Mouse (Mus musculus): Measurements from ENCODE around the gene Runx3. TPM values are rescaled to one million over a fixed set of nuclear protein-coding genes. Genes with fewer than 3 reads are reported as not detected.
A peak's percentile ranks its signal among the peaks of the same experiment; 100 is the strongest.

The Runx3 gene
- polyA plus RNA-seq, 1 experiment from 2014 or later: not detected

GRCm38 (mm10) chr4:135203279-135203678, 82.8 kb downstream of the Runx3 start:
- no peaks in the 10 kb centered on the region; the same call in 1 of the 2 replicates for H3K9me3 ChIP-seq (replicated peaks; ENCODE audit: control insufficient read depth, low read length)
- peaks cover 26% of the 10 kb centered on the region for H3K27me3 ChIP-seq (ENCODE audit: control insufficient read depth, insufficient read depth, low read length)
- H3K27ac ChIP-seq (ENCODE audit: low read depth, low read length): no peak overlapping the region
- 7% methylated on average over 14 of the region's 14 CpGs for WGBS (ENCODE audit: insufficient replicate concordance)
- no peaks in the 10 kb centered on the region for H3K36me3 ChIP-seq (ENCODE audit: control insufficient read depth, insufficient read depth, low read length)
- 0 out of 2 replicates have a peak overlapping the region, but pooled peaks have one; percentile 49 for H3K9ac ChIP-seq (ENCODE audit: low read depth, low read length)
- H3K4me2 ChIP-seq: peak overlapping the region; percentile 76
- H3K4me3 ChIP-seq (ENCODE audit: low read depth, low read length): peak overlapping the region; percentile 37
- no peak for ATAC-seq (replicated peaks; ENCODE audit: insufficient number of reproducible peaks, low FRiP score, low TSS enrichment)
- peaks cover 8% of the 10 kb centered on the region; the same call in 1 of the 2 replicates for H3K4me1 ChIP-seq (ENCODE audit: control insufficient read depth, insufficient read depth, low read length)

- Histone ChIP-seq H3K27me3 (ENCODE audit: control insufficient read depth, insufficient read depth, low read length) (peaks cover 26% of the 10 kb centered on the region), H3K4me3 (ENCODE audit: low read depth, low read length) (peak overlapping the region; percentile 37), H3K9ac (ENCODE audit: low read depth, low read length) (0 out of 2 replicates have a peak overlapping the region, but pooled peaks have one; percentile 5), H3K27ac (ENCODE audit: low read depth, low read length) (no peak overlapping the region), H3K36me3 (ENCODE audit: control insufficient read depth, insufficient read depth, low read length) (no peaks in the 10 kb centered on the region), H3K4me2 (peak overlapping the region; percentile 76), H3K9me3 (replicated peaks; ENCODE audit: control insufficient read depth, low read length) (no peaks in the 10 kb centered on the region; the same call in 1 of the 2 replicates), H3K4me1 (ENCODE audit: control insufficient read depth, insufficient read depth, low read length) (peaks cover 8% of the 10 kb centered on the region; the same call in 1 of the 2 replicates)
- no peak for ATAC-seq (replicated peaks; ENCODE audit: insufficient number of reproducible peaks, low FRiP score, low TSS enrichment)
- 14% methylated on average over 17 of the region's 17 CpGs for WGBS (ENCODE audit: insufficient replicate concordance)
Observed at GRCm38 (mm10) chr4:135203806-135204560, 83.5 kb downstream of the Runx3 start.

GRCm38 (mm10) chr4:135204666-135205065, 84.2 kb downstream of the Runx3 start:
- no peak overlapping the region for H3K27ac ChIP-seq (ENCODE audit: low read depth, low read length)
- H3K4me2 ChIP-seq: no peak overlapping the region

GRCm38 (mm10) chr4:135205254-135205653, 84.8 kb downstream of the Runx3 start:
- H3K9ac ChIP-seq (ENCODE audit: low read depth, low read length): no peak overlapping the region
- 14% methylated on average over 5 of the region's 5 CpGs for WGBS (ENCODE audit: insufficient replicate concordance)
- H3K4me2 ChIP-seq: no peak overlapping the region
- H3K4me3 ChIP-seq (ENCODE audit: low read depth, low read length): no peak overlapping the region
- H3K27ac ChIP-seq (ENCODE audit: low read depth, low read length): no peak overlapping the region
- peaks cover under 1% of the 10 kb centered on the region for H3K36me3 ChIP-seq (ENCODE audit: control insufficient read depth, insufficient read depth, low read length)
- peaks cover 8% of the 10 kb centered on the region; the same call in 1 of the 2 replicates for H3K4me1 ChIP-seq (ENCODE audit: control insufficient read depth, insufficient read depth, low read length)
- peaks cover 26% of the 10 kb centered on the region for H3K27me3 ChIP-seq (ENCODE audit: control insufficient read depth, insufficient read depth, low read length)
- no peaks in the 10 kb centered on the region; the same call in 1 of the 2 replicates for H3K9me3 ChIP-seq (replicated peaks; ENCODE audit: control insufficient read depth, low read length)
- no peak for ATAC-seq (replicated peaks; ENCODE audit: insufficient number of reproducible peaks, low FRiP score, low TSS enrichment)

More at GRCm38 (mm10) chr4:135204666-135205065, 84.2 kb downstream of the Runx3 start:
- no peaks in the 10 kb centered on the region; the same call in 1 of the 2 replicates for H3K9me3 ChIP-seq (replicated peaks; ENCODE audit: control insufficient read depth, low read length)
- H3K36me3 ChIP-seq (ENCODE audit: control insufficient read depth, insufficient read depth, low read length): no peaks in the 10 kb centered on the region
- 53% methylated on average over 5 of the region's 5 CpGs for WGBS (ENCODE audit: insufficient replicate concordance)
- no peak overlapping the region for H3K4me3 ChIP-seq (ENCODE audit: low read depth, low read length)
- no peak for ATAC-seq (replicated peaks; ENCODE audit: insufficient number of reproducible peaks, low FRiP score, low TSS enrichment)
- H3K9ac ChIP-seq (ENCODE audit: low read depth, low read length): no peak overlapping the region
- H3K27me3 ChIP-seq (ENCODE audit: control insufficient read depth, insufficient read depth, low read length): peaks cover 26% of the 10 kb centered on the region
- peaks cover 8% of the 10 kb centered on the region; the same call in 1 of the 2 replicates for H3K4me1 ChIP-seq (ENCODE audit: control insufficient read depth, insufficient read depth, low read length)

GRCm38 (mm10) chr4:135205711-135206600, 85.5 kb downstream of the Runx3 start:
- no peak overlapping the region for H3K27ac ChIP-seq (ENCODE audit: low read depth, low read length)
- H3K36me3 ChIP-seq (ENCODE audit: control insufficient read depth, insufficient read depth, low read length): peaks cover 6% of the 10 kb centered on the region
- H3K9ac ChIP-seq (ENCODE audit: low read depth, low read length): peak overlapping the region; percentile 34; the same call in 1 of the 2 replicates
- H3K27me3 ChIP-seq (ENCODE audit: control insufficient read depth, insufficient read depth, low read length): peaks cover 26% of the 10 kb centered on the region
- peak overlapping the region; percentile 67 for H3K4me2 ChIP-seq
- peaks cover 2% of the 10 kb centered on the region; the same call in 1 of the 2 replicates for H3K9me3 ChIP-seq (replicated peaks; ENCODE audit: control insufficient read depth, low read length)
- ATAC-seq (replicated peaks; ENCODE audit: insufficient number of reproducible peaks, low FRiP score, low TSS enrichment): no peak
- H3K4me1 ChIP-seq (ENCODE audit: control insufficient read depth, insufficient read depth, low read length): peaks cover 8% of the 10 kb centered on the region; the same call in 1 of the 2 replicates
- H3K4me3 ChIP-seq (ENCODE audit: low read depth, low read length): peak overlapping the region; percentile 32
- 2% methylated on average over 40 of the region's 47 CpGs for WGBS (ENCODE audit: insufficient replicate concordance)

GRCm38 (mm10) chr4:135209846-135210245, 89.4 kb downstream of the Runx3 start:
- no peak overlapping the region for H3K9ac ChIP-seq (ENCODE audit: low read depth, low read length)
- H3K9me3 ChIP-seq (replicated peaks; ENCODE audit: control insufficient read depth, low read length): peaks cover 2% of the 10 kb centered on the region; the same call in 1 of the 2 replicates
- H3K27me3 ChIP-seq (ENCODE audit: control insufficient read depth, insufficient read depth, low read length): peaks cover 15% of the 10 kb centered on the region
- no peak for ATAC-seq (replicated peaks; ENCODE audit: insufficient number of reproducible peaks, low FRiP score, low TSS enrichment)
- no peak overlapping the region for H3K4me3 ChIP-seq (ENCODE audit: low read depth, low read length)
- no peak overlapping the region for H3K4me2 ChIP-seq
- H3K4me1 ChIP-seq (ENCODE audit: control insufficient read depth, insufficient read depth, low read length): no peaks in the 10 kb centered on the region
- 73% methylated on average over 2 of the region's 2 CpGs for WGBS (ENCODE audit: insufficient replicate concordance)
- peaks cover 18% of the 10 kb centered on the region for H3K36me3 ChIP-seq (ENCODE audit: control insufficient read depth, insufficient read depth, low read length)
- no peak overlapping the region for H3K27ac ChIP-seq (ENCODE audit: low read depth, low read length)

- H3K9ac ChIP-seq (ENCODE audit: low read depth, low read length): no peak overlapping the region
- ATAC-seq (replicated peaks; ENCODE audit: insufficient number of reproducible peaks, low FRiP score, low TSS enrichment): no peak
- WGBS (ENCODE audit: insufficient replicate concordance): 56% methylated on average over 4 of the region's 4 CpGs
- H3K4me3 ChIP-seq (ENCODE audit: low read depth, low read length): no peak overlapping the region
- H3K27ac ChIP-seq (ENCODE audit: low read depth, low read length): no peak overlapping the region
- no peaks in the 10 kb centered on the region for H3K27me3 ChIP-seq (ENCODE audit: control insufficient read depth, insufficient read depth, low read length)
- H3K4me2 ChIP-seq: no peak overlapping the region
- H3K4me1 ChIP-seq (ENCODE audit: control insufficient read depth, insufficient read depth, low read length): peaks cover 14% of the 10 kb centered on the region
- no peaks in the 10 kb centered on the region for H3K9me3 ChIP-seq (replicated peaks; ENCODE audit: control insufficient read depth, low read length)
- peaks cover 39% of the 10 kb centered on the region for H3K36me3 ChIP-seq (ENCODE audit: control insufficient read depth, insufficient read depth, low read length)
Observed at GRCm38 (mm10) chr4:135219652-135220051, 99.2 kb downstream of the Runx3 start.

GRCm38 (mm10) chr4:135220641-135221040, 100.2 kb downstream of the Runx3 start:
- H3K4me2 ChIP-seq: no peak overlapping the region
- no peak for ATAC-seq (replicated peaks; ENCODE audit: insufficient number of reproducible peaks, low FRiP score, low TSS enrichment)
- H3K9me3 ChIP-seq (replicated peaks; ENCODE audit: control insufficient read depth, low read length): no peaks in the 10 kb centered on the region
- WGBS (ENCODE audit: insufficient replicate concordance): 77% methylated on average over 3 of the region's 3 CpGs
- H3K4me1 ChIP-seq (ENCODE audit: control insufficient read depth, insufficient read depth, low read length): peaks cover 14% of the 10 kb centered on the region
- no peak overlapping the region for H3K27ac ChIP-seq (ENCODE audit: low read depth, low read length)
- H3K27me3 ChIP-seq (ENCODE audit: control insufficient read depth, insufficient read depth, low read length): no peaks in the 10 kb centered on the region
- no peak overlapping the region for H3K9ac ChIP-seq (ENCODE audit: low read depth, low read length)
- no peak overlapping the region for H3K4me3 ChIP-seq (ENCODE audit: low read depth, low read length)
- H3K36me3 ChIP-seq (ENCODE audit: control insufficient read depth, insufficient read depth, low read length): peaks cover 42% of the 10 kb centered on the region
